In the genomic region with DNA sequence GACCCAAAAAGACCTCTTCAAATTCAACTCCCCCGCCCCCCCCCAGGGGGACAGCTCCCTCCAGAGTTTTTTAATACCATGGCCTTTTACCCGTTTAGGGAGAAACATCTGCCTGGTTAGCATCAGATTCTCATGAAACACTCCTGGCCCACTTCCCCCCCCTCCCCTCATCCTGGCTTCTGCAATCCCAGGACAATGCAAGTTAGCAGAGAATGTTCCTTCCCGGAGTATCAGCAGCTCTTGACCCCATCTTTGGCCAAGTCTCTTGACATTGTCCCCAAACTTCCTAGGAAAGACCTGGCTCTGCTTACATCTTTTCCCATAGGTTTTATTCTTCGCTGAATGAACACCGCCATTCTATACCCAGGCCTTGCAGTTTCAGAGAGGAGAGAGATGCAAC, we compare ENCODE assay signal across 8 mouse cellular contexts. TPM values are rescaled to one million over a fixed set of nuclear protein-coding genes. Genes with fewer than 3 reads are reported as not detected.
A peak's percentile ranks its signal among the peaks of the same experiment; 100 is the strongest.
DNase-seq lines count a peak whose midpoint lies in the region; ATAC-seq lines count a peak whose summit lies in the region.
"Had no signal": no experiment of that assay in that cellular context is flagged by ENCODE, and none has a peak within 500 bp of the region (broad histone marks: within the 10 kb centered on the region; RNA-seq: fewer than 3 reads in every experiment).

No protein-coding gene starts in this region.

- H3K4me1 ChIP-seq in megakaryocyte, embryonic 14.5 days = peaks cover 81% of the 10 kb centered on the region
- H3K4me1 ChIP-seq in forebrain, embryonic 11.5 days (replicated peaks; ENCODE audit: control insufficient read depth, insufficient read depth, low read length) = peaks cover 3% of the 10 kb centered on the region; the same call in 1 of the 2 replicates
- H3K4me1 ChIP-seq in limb, embryonic 13.5 days = peaks cover 17% of the 10 kb centered on the region
- peaks cover 13% of the 10 kb centered on the region; the same call in 1 of the 2 replicates for H3K4me1 ChIP-seq in stomach, embryonic 15.5 days

- H3K4me3 ChIP-seq in megakaryocyte, embryonic 14.5 days (replicated peaks) = peak overlapping the region; percentile 94
- peak overlapping the region; percentile 86 for H3K4me3 ChIP-seq in forebrain, embryonic 11.5 days (ENCODE audit: low read depth, low read length)
- peak overlapping the region; percentile 85 for H3K4me3 ChIP-seq in limb, embryonic 13.5 days
- H3K4me3 ChIP-seq in stomach, embryonic 15.5 days (replicated peaks) = peak overlapping the region; percentile 90

- H3K9ac ChIP-seq in forebrain, embryonic 11.5 days (ENCODE audit: low read length) = peak overlapping the region; percentile 95
- peak overlapping the region; percentile 97 for H3K9ac ChIP-seq in limb, embryonic 13.5 days
- peak overlapping the region; percentile 94 for H3K9ac ChIP-seq in stomach, embryonic 15.5 days

- 56% methylated on average over 5 of the region's 5 CpGs for WGBS in forebrain, embryonic 11.5 days
- WGBS in limb, embryonic 13.5 days = 46% methylated on average over 5 of the region's 5 CpGs
- 48% methylated on average over 5 of the region's 5 CpGs for WGBS in stomach, embryonic 15.5 days

- ATAC-seq in megakaryocyte, adult 5-6 weeks (ENCODE audit: poor library complexity, severe bottlenecking) = no peak
- no peak for ATAC-seq in forebrain, embryonic 11.5 days (replicated peaks; ENCODE audit: low FRiP score)
- no peak for ATAC-seq in limb, embryonic 13.5 days (ENCODE audit: low FRiP score, low read depth)
- no peak for ATAC-seq in stomach, embryonic 15.5 days (ENCODE audit: insufficient read depth, low FRiP score, low read depth)

- H3K9me3 ChIP-seq in megakaryocyte, embryonic 14.5 days = 0 out of 2 replicates have a peak, but pooled peaks cover 3% of the 10 kb centered on the region
- no peaks in the 10 kb centered on the region for H3K9me3 ChIP-seq in forebrain, embryonic 11.5 days (ENCODE audit: control insufficient read depth, low read length)
- H3K9me3 ChIP-seq in limb, embryonic 13.5 days = no peaks in the 10 kb centered on the region
- H3K9me3 ChIP-seq in stomach, embryonic 15.5 days = no peaks in the 10 kb centered on the region

- 0 out of 2 replicates have a peak overlapping the region, but pooled peaks have one; percentile 90 for H3K27ac ChIP-seq in forebrain, embryonic 11.5 days (ENCODE audit: low read depth, low read length)
- H3K27ac ChIP-seq in limb, embryonic 13.5 days = peak overlapping the region; percentile 97
- H3K27ac ChIP-seq in stomach, embryonic 15.5 days = peak overlapping the region; percentile 97

- no peak for DNase-seq in forebrain, embryonic 11.5 days (ENCODE audit: low spot score)
- no peak for DNase-seq in adrenal gland, postnatal 25 days
- no peak for DNase-seq in embryo, embryonic 10.5 days (ENCODE audit: low spot score)
- DNase-seq: left cerebral cortex, postnatal 4 days had no signal

- H3K4me2 ChIP-seq in forebrain, embryonic 11.5 days (ENCODE audit: low read depth, low read length, severe bottlenecking) = peak overlapping the region; percentile 68
- H3K4me2 ChIP-seq in limb, embryonic 13.5 days (replicated peaks) = peak overlapping the region; percentile 91
- peak overlapping the region; percentile 79 for H3K4me2 ChIP-seq in stomach, embryonic 15.5 days

- H3K27me3 ChIP-seq in megakaryocyte, embryonic 14.5 days (replicated peaks) = no peaks in the 10 kb centered on the region
- H3K27me3 ChIP-seq in forebrain, embryonic 11.5 days (ENCODE audit: control insufficient read depth, insufficient read depth, low read length) = no peaks in the 10 kb centered on the region
- H3K27me3 ChIP-seq in limb, embryonic 13.5 days = no peaks in the 10 kb centered on the region
- H3K27me3 ChIP-seq in stomach, embryonic 15.5 days (replicated peaks) = no peaks in the 10 kb centered on the region

- peaks cover 68% of the 10 kb centered on the region for H3K36me3 ChIP-seq in megakaryocyte, embryonic 14.5 days (replicated peaks; ENCODE audit: low read length)
- no peaks in the 10 kb centered on the region; the same call in 1 of the 2 replicates for H3K36me3 ChIP-seq in forebrain, embryonic 11.5 days (ENCODE audit: control insufficient read depth, insufficient read depth, low read length)
- peaks cover 62% of the 10 kb centered on the region for H3K36me3 ChIP-seq in limb, embryonic 13.5 days
- H3K36me3 ChIP-seq in stomach, embryonic 15.5 days = peaks cover 36% of the 10 kb centered on the region

RNA-seq across cellular contexts. Expression of gene Ccdc106, which starts 0.8 kb away (rescaled TPM):
- 7.3 and 34.4 TPM in 2 replicates for polyA plus RNA-seq in megakaryocyte, embryonic 14.5 days (2012; ENCODE audit: insufficient read depth, low replicate concordance)
- 0.13 and 0.48 TPM in 2 replicates for total RNA-seq in megakaryocyte, adult 5-6 weeks (2015)
- 2.1 TPM in 1 of 2 replicates, not detected in the other for total RNA-seq in megakaryocyte, adult 5-6 weeks (2017)
- polyA plus RNA-seq in forebrain, embryonic 11.5 days (2014; fragmentation: Nextera tagmentation; extraction: Ambion mirVana) = 7.2 and 7.8 TPM in 2 replicates
- polyA plus RNA-seq in limb, embryonic 13.5 days (2015; fragmentation: Nextera tagmentation; extraction: Ambion mirVana) = 44.9 and 47.8 TPM in 2 replicates
- polyA plus RNA-seq in stomach, embryonic 15.5 days (2015; fragmentation: Nextera tagmentation; extraction: Ambion mirVana) = 19.2 and 20.8 TPM in 2 replicates
- total RNA-seq in adrenal gland, postnatal 25 days (2021) = 1.00 and 1.1 TPM in 2 replicates

RNA-seq across cellular contexts. Expression of gene Zfp865, which starts 1.0 kb away (rescaled TPM):
- polyA plus RNA-seq in megakaryocyte, embryonic 14.5 days (2012; ENCODE audit: insufficient read depth, low replicate concordance) = 30.6 and 81.9 TPM in 2 replicates
- 11.9 and 12.0 TPM in 2 replicates for total RNA-seq in megakaryocyte, adult 5-6 weeks (2015)
- 13.6 and 14.4 TPM in 2 replicates for total RNA-seq in megakaryocyte, adult 5-6 weeks (2017)
- 6.7 and 7.3 TPM in 2 replicates for polyA plus RNA-seq in forebrain, embryonic 11.5 days (2014; fragmentation: Nextera tagmentation; extraction: Ambion mirVana)
- 6.0 and 8.1 TPM in 2 replicates for polyA plus RNA-seq in limb, embryonic 13.5 days (2015; fragmentation: Nextera tagmentation; extraction: Ambion mirVana)
- polyA plus RNA-seq in stomach, embryonic 15.5 days (2015; fragmentation: Nextera tagmentation; extraction: Ambion mirVana) = 5.5 and 7.7 TPM in 2 replicates
- 27.7 and 34.3 TPM in 2 replicates for total RNA-seq in adrenal gland, postnatal 25 days (2021)

RNA-seq across cellular contexts. Expression of gene Gm44973, which starts 5.9 kb away (rescaled TPM):
- not detected in 2 replicates for polyA plus RNA-seq in megakaryocyte, embryonic 14.5 days (2012; ENCODE audit: insufficient read depth, low replicate concordance)
- 0.30 TPM in 1 of 2 replicates, not detected in the other for total RNA-seq in megakaryocyte, adult 5-6 weeks (2015)
- not detected in 2 replicates for total RNA-seq in megakaryocyte, adult 5-6 weeks (2017)
- 0.23 and 1.9 TPM in 2 replicates for polyA plus RNA-seq in forebrain, embryonic 11.5 days (2014; fragmentation: Nextera tagmentation; extraction: Ambion mirVana)
- 0.42 and 2.1 TPM in 2 replicates for polyA plus RNA-seq in limb, embryonic 13.5 days (2015; fragmentation: Nextera tagmentation; extraction: Ambion mirVana)
- 1.5 and 2.0 TPM in 2 replicates for polyA plus RNA-seq in stomach, embryonic 15.5 days (2015; fragmentation: Nextera tagmentation; extraction: Ambion mirVana)
- not detected in 2 replicates for total RNA-seq in adrenal gland, postnatal 25 days (2021)
- total RNA-seq: left cerebral cortex, postnatal 4 days had no signal

RNA-seq across cellular contexts. Expression of gene Fiz1, which starts 6.7 kb away (rescaled TPM):
- polyA plus RNA-seq in megakaryocyte, embryonic 14.5 days (2012; ENCODE audit: insufficient read depth, low replicate concordance) = 17.2 and 28.0 TPM in 2 replicates
- 19.2 and 20.6 TPM in 2 replicates for total RNA-seq in megakaryocyte, adult 5-6 weeks (2015)
- total RNA-seq in megakaryocyte, adult 5-6 weeks (2017) = 9.3 and 12.1 TPM in 2 replicates
- 67.0 and 68.3 TPM in 2 replicates for polyA plus RNA-seq in forebrain, embryonic 11.5 days (2014; fragmentation: Nextera tagmentation; extraction: Ambion mirVana)
- polyA plus RNA-seq in limb, embryonic 13.5 days (2015; fragmentation: Nextera tagmentation; extraction: Ambion mirVana) = 44.7 and 48.6 TPM in 2 replicates
- 40.6 and 43.0 TPM in 2 replicates for polyA plus RNA-seq in stomach, embryonic 15.5 days (2015; fragmentation: Nextera tagmentation; extraction: Ambion mirVana)
- total RNA-seq in adrenal gland, postnatal 25 days (2021) = 18.7 and 26.4 TPM in 2 replicates

RNA-seq across cellular contexts. Expression of gene Zfp524, which starts 7.0 kb away (rescaled TPM):
- polyA plus RNA-seq in megakaryocyte, embryonic 14.5 days (2012; ENCODE audit: insufficient read depth, low replicate concordance) = 68.6 and 88.3 TPM in 2 replicates
- total RNA-seq in megakaryocyte, adult 5-6 weeks (2015) = 24.8 and 26.2 TPM in 2 replicates
- 13.5 and 13.9 TPM in 2 replicates for total RNA-seq in megakaryocyte, adult 5-6 weeks (2017)
- polyA plus RNA-seq in forebrain, embryonic 11.5 days (2014; fragmentation: Nextera tagmentation; extraction: Ambion mirVana) = 9.5 and 11.1 TPM in 2 replicates
- polyA plus RNA-seq in limb, embryonic 13.5 days (2015; fragmentation: Nextera tagmentation; extraction: Ambion mirVana) = 9.1 and 10.7 TPM in 2 replicates
- 16.0 and 16.4 TPM in 2 replicates for polyA plus RNA-seq in stomach, embryonic 15.5 days (2015; fragmentation: Nextera tagmentation; extraction: Ambion mirVana)
- total RNA-seq in adrenal gland, postnatal 25 days (2021) = 15.3 and 17.6 TPM in 2 replicates
